Mouse (Mus musculus) MEL (cell line): Measurements from ENCODE around the gene Stk32b. TPM values are rescaled to one million over a fixed set of nuclear protein-coding genes. Genes with fewer than 3 reads are reported as not detected.

Experiments used
- DNase-seq: peaks from one replicate; pipeline ENCODE4 v3.0.0; 2011; ENCODE audit warnings: low read depth, low spot score
- H3K27ac ChIP-seq: 2 replicates; pipeline ENCODE4 v1.5.1; 2012; ENCODE audit warnings: low read depth, mild to moderate bottlenecking, control low read depth, low read length, moderate library complexity; ENCODE audit not compliant: control insufficient read depth
- H3K27me3 ChIP-seq, 2 experiments: fragments of 150-350 bp in 1 of 2; sonication (generic) in 1 of 2; 2 replicates each; pipeline ENCODE4 v1.6.1; 2012; ENCODE audit warnings: low read length in 2 of 2, mild to moderate bottlenecking in 2 of 2, improper control_type of control experiment in 1 of 2, moderate library complexity in 1 of 2; ENCODE audit not compliant: insufficient read depth in 2 of 2, control insufficient read depth in 1 of 2
- H3K36me3 ChIP-seq, 2 experiments: 2 replicates each; pipeline ENCODE4 v1.6.1; 2012 to 2014; ENCODE audit warnings: low read length in 2 of 2, improper control_type of control experiment in 1 of 2, inconsistent platforms in 1 of 2, mild to moderate bottlenecking in 1 of 2; ENCODE audit not compliant: insufficient read depth in 2 of 2, control insufficient read depth in 1 of 2
- H3K4me1 ChIP-seq, 2 experiments: fragments of 150-350 bp in 1 of 2; sonication (generic) in 1 of 2; 2 replicates each; pipeline ENCODE4 v1.6.1; 2012; ENCODE audit warnings: low read length in 2 of 2, improper control_type of control experiment in 1 of 2, mild to moderate bottlenecking in 1 of 2; ENCODE audit not compliant: insufficient read depth in 2 of 2, control insufficient read depth in 1 of 2
- H3K4me3 ChIP-seq, 2 experiments: fragments of 150-350 bp in 1 of 2; sonication (generic) in 1 of 2; 2 replicates each; pipeline ENCODE4 v1.5.1; 2012; ENCODE audit warnings: low read depth in 2 of 2, low read length in 2 of 2, mild to moderate bottlenecking in 2 of 2, moderate library complexity in 2 of 2, control low read depth in 1 of 2, improper control_type of control experiment in 1 of 2; ENCODE audit not compliant: control insufficient read depth in 1 of 2, insufficient read depth in 1 of 2
- H3K79me2 ChIP-seq: 2 replicates; pipeline ENCODE4 v1.6.1; 2012; ENCODE audit warnings: mild to moderate bottlenecking, low read length, moderate library complexity; ENCODE audit not compliant: control insufficient read depth, poor library complexity, insufficient read depth
- H3K9ac ChIP-seq: 2 replicates; pipeline ENCODE4 v1.6.1; 2012; ENCODE audit warnings: low read depth, mild to moderate bottlenecking, control low read depth, low read length, moderate library complexity; ENCODE audit not compliant: control insufficient read depth, poor library complexity, severe bottlenecking
- H3K9me3 ChIP-seq: fragments of 150-350 bp; sonication (generic); replicated peaks from 2 replicates; pipeline ENCODE4 v1.6.1; 2012; ENCODE audit warnings: mild to moderate bottlenecking, low read length, improper control_type of control experiment, moderate library complexity; ENCODE audit not compliant: insufficient read depth
- CHD2 ChIP-seq: IDR thresholded peaks from 2 replicates; pipeline ENCODE4 v1.6.1; 2011; ENCODE audit warnings: low read length, improper control_type of control experiment
- CTCF ChIP-seq, 3 experiments: IDR thresholded peaks in 2 of 3; conservative IDR thresholded peaks in 1 of 3; 2 replicates each; pipeline ENCODE4 v1.5.1; 2011 to 2012; ENCODE audit warnings: low read length in 3 of 3, low read depth in 2 of 3, mild to moderate bottlenecking in 2 of 3, improper control_type of control experiment in 1 of 3, inconsistent platforms in 1 of 3, mixed read lengths in 1 of 3, moderate library complexity in 1 of 3; ENCODE audit not compliant: control insufficient read depth in 1 of 3, insufficient read depth in 1 of 3, poor library complexity in 1 of 3, severe bottlenecking in 1 of 3
- ELF1 ChIP-seq: IDR thresholded peaks from 2 replicates; pipeline ENCODE4 v1.6.1; 2014; ENCODE audit warnings: low read depth, mild to moderate bottlenecking, inconsistent platforms, low read length, improper control_type of control experiment, moderate library complexity
- MAFK ChIP-seq: IDR thresholded peaks from 2 replicates; pipeline ENCODE4 v1.6.1; 2011; ENCODE audit warnings: low read depth, mild to moderate bottlenecking, low read length, improper control_type of control experiment, borderline replicate concordance
- RCOR1 ChIP-seq: IDR thresholded peaks from 2 replicates; pipeline ENCODE4 v1.6.1; 2012; ENCODE audit warnings: low read depth, mild to moderate bottlenecking, inconsistent platforms, low read length, improper control_type of control experiment
- UBTF ChIP-seq: IDR thresholded peaks from 2 replicates; pipeline ENCODE4 v1.6.1; 2012; ENCODE audit warnings: low read depth, mild to moderate bottlenecking, inconsistent platforms, low read length, improper control_type of control experiment, moderate library complexity, borderline replicate concordance; ENCODE audit not compliant: insufficient read depth
- polyA plus RNA-seq, 2 experiments: library from polyadenylated mRNA; stranded (reverse) in 1 of 2; unstranded in 1 of 2; fragments of >175 nt in 1 of 2; fragments of >200 nt in 1 of 2; gene quantifications; 2 replicates each; pipeline versions ENCODE4 v1.2.1 to v1.2.4; 2012; ENCODE audit warnings: low replicate concordance in 2 of 2, low read depth in 1 of 2; ENCODE audit not compliant: insufficient read length in 2 of 2, insufficient read depth in 1 of 2, missing spikeins in 1 of 2
- total RNA-seq: library from RNA; depleted of rRNA; stranded (reverse); fragments of 300-350 nt; gene quantifications from 2 replicates; pipeline ENCODE4 v1.2.3, GENCODE M21; 2012; rRNA removed

Gene Stk32b
- total and polyA plus RNA-seq, 3 experiments: not detected

GRCm38 (mm10) chr5:37419028-37419427, 297.9 kb downstream of the Stk32b start:
- no peaks in the 10 kb centered on the region for H3K79me2 ChIP-seq
- H3K27me3 ChIP-seq: no peaks in the 10 kb centered on the region

More at GRCm38 (mm10) chr5:37419028-37419427, 297.9 kb downstream of the Stk32b start:
- no peak for DNase-seq
- H3K27ac ChIP-seq: no peak overlapping the region
- no peak overlapping the region for H3K9ac ChIP-seq
- H3K4me3 ChIP-seq: no peak overlapping the region
- no peaks in the 10 kb centered on the region for H3K4me1 ChIP-seq
- no peaks in the 10 kb centered on the region for H3K9me3 ChIP-seq
- no peaks in the 10 kb centered on the region for H3K36me3 ChIP-seq
- TF ChIP-seq UBTF (no peak), MAFK (no peak), CHD2 (no peak), ELF1 (no peak), RCOR1 (no peak), CTCF (IDR thresholded peaks at IDR 0.05 in 2 of 3, conservative IDR thresholded peaks at IDR 0.05 in 1 of 3; ENCODE audit: control insufficient read depth in 1 of 3, insufficient read depth in 1 of 3, low read depth in 2 of 3, low read length in 3 of 3, poor library complexity in 1 of 3, severe bottlenecking in 1 of 3) (no peak)
- TF ChIP-seq, all 39 proteins: peak for 0

Other genes with a start within 250 kb of the Stk32b start
- not detected in 2 replicates for gene Cytl1, start 18.3 kb upstream of the Stk32b start, total RNA-seq
- not detected for gene Cytl1, start 18.3 kb upstream of the Stk32b start, polyA plus RNA-seq
- gene Msx1, start 107.4 kb upstream of the Stk32b start, total RNA-seq: not detected in 2 replicates
- gene Msx1, start 107.4 kb upstream of the Stk32b start, polyA plus RNA-seq: not detected